Mouse (Mus musculus) hindbrain, postnatal 0 days (tissue): ENCODE data around the gene Fbxl2. TPM values are rescaled to one million over a fixed set of nuclear protein-coding genes. Genes with fewer than 3 reads are reported as not detected.

Experiments
- ATAC-seq: fragments of 200-750 bp; cut with Nextera tagmentation; 2 replicates; pipeline ENCODE4 v1.8.0; 2017; ENCODE audit warnings: mild to moderate bottlenecking, moderate TSS enrichment, moderate library complexity
- DNase-seq: peaks from one replicate; pipeline ENCODE4 v3.0.0-alpha.2; 2015; ENCODE audit warnings: low spot score
- H3K27ac ChIP-seq: fragments of 300-500 bp; sonication (generic); 2 replicates; pipeline ENCODE4 v1.5.1; 2014; ENCODE audit warnings: mild to moderate bottlenecking
- H3K27me3 ChIP-seq: fragments of 300-500 bp; sonication (generic); 2 replicates; pipeline ENCODE4 v1.6.1; 2014; ENCODE audit warnings: low read length, mixed read lengths; ENCODE audit not compliant: insufficient read depth
- H3K36me3 ChIP-seq: fragments of 300-500 bp; sonication (generic); 2 replicates; pipeline ENCODE4 v1.6.1; 2014; ENCODE audit warnings: low read length, mixed read lengths; ENCODE audit not compliant: insufficient read depth
- H3K4me1 ChIP-seq: fragments of 300-500 bp; sonication (generic); 2 replicates; pipeline ENCODE4 v1.6.1; 2014; ENCODE audit warnings: antibody characterized with exemption, low read length, mixed read lengths; ENCODE audit not compliant: insufficient read depth
- H3K4me2 ChIP-seq: fragments of 300-500 bp; sonication (generic); 2 replicates; pipeline ENCODE4 v1.6.1; 2014; ENCODE audit warnings: low read depth, mild to moderate bottlenecking, low read length, moderate library complexity, mixed read lengths
- H3K4me3 ChIP-seq: fragments of 300-500 bp; sonication (generic); 2 replicates; pipeline ENCODE4 v1.5.1; 2014; ENCODE audit warnings: low read length
- H3K9ac ChIP-seq: fragments of 300-500 bp; sonication (generic); replicated peaks from 2 replicates; pipeline ENCODE4 v1.6.1; 2014; ENCODE audit warnings: mild to moderate bottlenecking, low read length, moderate library complexity, mixed read lengths
- H3K9me3 ChIP-seq: fragments of 300-500 bp; sonication (generic); 2 replicates; pipeline ENCODE4 v1.6.1; 2016; ENCODE audit warnings: low read length, mixed read lengths
- CTCF ChIP-seq: IDR thresholded peaks from 2 replicates; pipeline ENCODE4 v1.5.1; 2016; ENCODE audit warnings: antibody characterized with exemption, control low read depth, low read depth
- WGBS: fragments of 180-500 bp; shearing (Covaris S2); extraction: QIAGEN DNeasy Blood & Tissue Kit; methylation state at CpG from one replicate; pipeline ENCODE4 v1.1.7; 2014; 5-methylcytosine and 5-hydroxymethylcytosine counted together
- polyA plus RNA-seq: library from polyadenylated mRNA; unstranded; fragments of >200 nt; fragmentation: Nextera tagmentation; extraction: Ambion mirVana; gene quantifications from 2 replicates; pipeline ENCODE4 v1.2.1, GENCODE M21; 2015
- total RNA-seq: library from RNA; depleted of rRNA; stranded (reverse); fragments of >200 nt; gene quantifications from 2 replicates; pipeline ENCODE4 v1.2.3, GENCODE M21; 2014

Gene Fbxl2
- total and polyA plus RNA-seq, 2 experiments from 2014 or later: 27.4 to 36.8 TPM

GRCm38 (mm10) chr9:114022141-114022540 lies 23.9 kb downstream of the Fbxl2 start:
- H3K4me3 ChIP-seq: no peak overlapping the region
- ATAC-seq: no peak
- H3K9ac ChIP-seq: no peak overlapping the region
- no peaks in the 10 kb centered on the region for H3K9me3 ChIP-seq
- no peaks in the 10 kb centered on the region for H3K27me3 ChIP-seq
- 71% methylated on average over 4 of the region's 4 CpGs for WGBS
- no peaks in the 10 kb centered on the region for H3K36me3 ChIP-seq
- DNase-seq: no peak
- H3K4me1 ChIP-seq: peaks cover 12% of the 10 kb centered on the region
- no peak overlapping the region for H3K4me2 ChIP-seq
- TF ChIP-seq CTCF: no peak
- no peak overlapping the region for H3K27ac ChIP-seq

GRCm38 (mm10) chr9:114019012-114019762 lies 26.8 kb downstream of the Fbxl2 start:
- 86% methylated on average over 7 of the region's 7 CpGs for WGBS
- no peak overlapping the region for H3K4me2 ChIP-seq
- no peak for TF ChIP-seq CTCF

GRCm38 (mm10) chr9:114016402-114016801 lies 29.6 kb downstream of the Fbxl2 start:
- no peak overlapping the region for H3K4me3 ChIP-seq
- WGBS: 85% methylated on average over 4 of the region's 4 CpGs
- H3K4me2 ChIP-seq: no peak overlapping the region
- H3K9ac ChIP-seq: no peak overlapping the region
- no peak overlapping the region for H3K27ac ChIP-seq
- ATAC-seq (no peak), DNase-seq (no peak)
- no peak for TF ChIP-seq CTCF
- H3K36me3 ChIP-seq: 0 out of 2 replicates have a peak, but pooled peaks cover 7% of the 10 kb centered on the region
- H3K9me3 ChIP-seq: no peaks in the 10 kb centered on the region
- H3K4me1 ChIP-seq: no peaks in the 10 kb centered on the region
- no peaks in the 10 kb centered on the region for H3K27me3 ChIP-seq

More at GRCm38 (mm10) chr9:114019012-114019762, 26.8 kb downstream of the Fbxl2 start:
- no peak overlapping the region for H3K27ac ChIP-seq
- H3K4me3 ChIP-seq: no peak overlapping the region
- no peaks in the 10 kb centered on the region for H3K9me3 ChIP-seq
- no peak for ATAC-seq
- no peak for DNase-seq
- H3K4me1 ChIP-seq: no peaks in the 10 kb centered on the region
- no peak overlapping the region for H3K9ac ChIP-seq
- H3K27me3 ChIP-seq: no peaks in the 10 kb centered on the region
- 0 out of 2 replicates have a peak, but pooled peaks cover 7% of the 10 kb centered on the region for H3K36me3 ChIP-seq

- DNase-seq (no peak), ATAC-seq (no peak)
- Histone ChIP-seq H3K4me2 (no peak overlapping the region), H3K4me3 (no peak overlapping the region), H3K4me1 (no peaks in the 10 kb centered on the region), H3K27me3 (no peaks in the 10 kb centered on the region), H3K9me3 (no peaks in the 10 kb centered on the region), H3K9ac (no peak overlapping the region), H3K36me3 (0 out of 2 replicates have a peak, but pooled peaks cover 7% of the 10 kb centered on the region), H3K27ac (no peak overlapping the region)
- peak; percentile 30; the same call in 1 of the 2 replicates for TF ChIP-seq CTCF
- 86% methylated on average over 4 of the region's 4 CpGs for WGBS
Measured at GRCm38 (mm10) chr9:114015724-114016123, 30.3 kb downstream of the Fbxl2 start.

GRCm38 (mm10) chr9:114014034-114014433 lies 32.0 kb downstream of the Fbxl2 start:
- Histone ChIP-seq H3K4me2 (no peak overlapping the region), H3K4me1 (no peaks in the 10 kb centered on the region), H3K36me3 (0 out of 2 replicates have a peak, but pooled peaks cover 7% of the 10 kb centered on the region), H3K27ac (no peak overlapping the region), H3K9ac (no peak overlapping the region), H3K4me3 (no peak overlapping the region), H3K9me3 (no peaks in the 10 kb centered on the region), H3K27me3 (no peaks in the 10 kb centered on the region)
- TF ChIP-seq CTCF: no peak
- DNase-seq (no peak), ATAC-seq (no peak)
- WGBS: 96% methylated on average over 1 of the region's 1 CpGs

GRCm38 (mm10) chr9:114011203-114011602 lies 34.8 kb downstream of the Fbxl2 start:
- Histone ChIP-seq H3K4me3 (no peak overlapping the region), H3K4me1 (no peaks in the 10 kb centered on the region), H3K4me2 (no peak overlapping the region), H3K9ac (no peak overlapping the region), H3K27me3 (no peaks in the 10 kb centered on the region), H3K27ac (no peak overlapping the region), H3K36me3 (0 out of 2 replicates have a peak, but pooled peaks cover 4% of the 10 kb centered on the region), H3K9me3 (no peaks in the 10 kb centered on the region)
- ATAC-seq: no peak
- DNase-seq: no peak
- TF ChIP-seq CTCF: no peak
- WGBS: 73% methylated on average over 18 of the region's 18 CpGs

GRCm38 (mm10) chr9:114009526-114009925 lies 36.5 kb downstream of the Fbxl2 start:
- Histone ChIP-seq H3K27ac (no peak overlapping the region), H3K9ac (no peak overlapping the region), H3K9me3 (no peaks in the 10 kb centered on the region), H3K4me2 (no peak overlapping the region), H3K27me3 (no peaks in the 10 kb centered on the region), H3K36me3 (no peaks in the 10 kb centered on the region), H3K4me3 (no peak overlapping the region), H3K4me1 (no peaks in the 10 kb centered on the region)
- TF ChIP-seq CTCF: no peak
- DNase-seq: no peak
- ATAC-seq: no peak
- WGBS: 41% methylated on average over 5 of the region's 5 CpGs
